Mouse (Mus musculus): ENCODE measurements around the gene Mpv17.

Gene Mpv17

GRCm38 (mm10) chr5:31181183-31181770 is 27.2 kb upstream of the Mpv17 start:
- DNase-seq, result no peak

- peak; percentile 96 for DNase-seq
Observed at GRCm38 (mm10) chr5:31179766-31180630, 25.9 kb upstream of the Mpv17 start, which contains the start of the genes Gm29609 and Gtf3c2. Gene Gm29609, minus strand, starts transcription at chr5:31179911. Gene Gtf3c2, minus strand, starts transcription at chr5:31180144.

GRCm38 (mm10) chr5:31179301-31179765 is 25.3 kb upstream of the Mpv17 start:
- no peak for DNase-seq

- no peak for DNase-seq
Observed at GRCm38 (mm10) chr5:31168630-31169029, 14.6 kb upstream of the Mpv17 start.

GRCm38 (mm10) chr5:31164878-31165277 is 10.8 kb upstream of the Mpv17 start:
- DNase-seq, result no peak

- no peak for DNase-seq
Observed at GRCm38 (mm10) chr5:31162462-31162861, 8.4 kb upstream of the Mpv17 start.

GRCm38 (mm10) chr5:31153516-31154151 is 417 bp downstream of the Mpv17 start:
- peak; percentile 5 for DNase-seq

- no peak for DNase-seq
Observed at GRCm38 (mm10) chr5:31151746-31152145, 2.3 kb downstream of the Mpv17 start.

- no peak for DNase-seq
Observed at GRCm38 (mm10) chr5:31149781-31150180, 4.3 kb downstream of the Mpv17 start.

GRCm38 (mm10) chr5:31138968-31139425 is 15.1 kb downstream of the Mpv17 start:
- no peak for DNase-seq

- DNase-seq, result no peak
Observed at GRCm38 (mm10) chr5:31138241-31138967, 15.6 kb downstream of the Mpv17 start, which contains the start of gene Ucn. Gene Ucn, minus strand, starts transcription at chr5:31138829.

- DNase-seq, result no peak
Observed at GRCm38 (mm10) chr5:31137658-31138057, 16.4 kb downstream of the Mpv17 start.

- DNase-seq, result no peak
Observed at GRCm38 (mm10) chr5:31136730-31137424, 17.2 kb downstream of the Mpv17 start.

GRCm38 (mm10) chr5:31126050-31126449 is 28.0 kb downstream of the Mpv17 start:
- no peak for DNase-seq

- no peak for DNase-seq
Observed at GRCm38 (mm10) chr5:31123481-31123880, 30.6 kb downstream of the Mpv17 start.

GRCm38 (mm10) chr5:31121111-31121510 is 32.9 kb downstream of the Mpv17 start:
- DNase-seq, result no peak

GRCm38 (mm10) chr5:31116912-31117311 is 37.1 kb downstream of the Mpv17 start:
- no peak for DNase-seq

GRCm38 (mm10) chr5:31116354-31116753 is 37.7 kb downstream of the Mpv17 start, which contains the start of gene Trim54:
Gene Trim54, plus strand, starts transcription at chr5:31116712.
- no peak for DNase-seq

- no peak for DNase-seq
Observed at GRCm38 (mm10) chr5:31110781-31111180, 43.3 kb downstream of the Mpv17 start.

- no peak for DNase-seq
Observed at GRCm38 (mm10) chr5:31108000-31108490, 46.0 kb downstream of the Mpv17 start, which contains the start of gene Slc30a3. Gene Slc30a3, minus strand, starts transcription at chr5:31108237.

GRCm38 (mm10) chr5:31105814-31106335 is 48.2 kb downstream of the Mpv17 start, which contains the start of gene Dnajc5g:
Gene Dnajc5g, plus strand, starts transcription at chr5:31106285.
- DNase-seq, result no peak

Data from thymus, postnatal 14 days (tissue).